Mouse (Mus musculus): ENCODE measurements around the gene Pde4d. TPM values are rescaled to one million over a fixed set of nuclear protein-coding genes. Genes with fewer than 3 reads are reported as not detected.

The Pde4d gene
- 12.2 and 13.5 TPM in 2 replicates for polyA plus RNA-seq (2016; fragmentation: Nextera tagmentation; extraction: Ambion mirVana)

GRCm38 (mm10) chr13:108449116-108450097 is at the start of gene Pde4d:
Pde4d (plus strand) TSS chr13:108449948.
- H3K4me3 ChIP-seq: no peak within 1 kb of the TSS
- DNase-seq (ENCODE audit: low spot score): no peak
- WGBS: 53% methylated on average over 10 of the region's 10 CpGs
- no peaks in the 10 kb centered on the region for H3K4me1 ChIP-seq (replicated peaks)
- no peaks in the 10 kb centered on the region for H3K9me3 ChIP-seq
- no peaks in the 10 kb centered on the region for H3K27me3 ChIP-seq (ENCODE audit: insufficient read depth, poor library complexity, severe bottlenecking)
- H3K36me3 ChIP-seq: no peaks in the 10 kb centered on the region
- no peak within 1 kb of the TSS for H3K27ac ChIP-seq

GRCm38 (mm10) chr13:108403197-108403596 is 46.6 kb upstream of the Pde4d start:
- no peaks in the 10 kb centered on the region for H3K27me3 ChIP-seq (ENCODE audit: insufficient read depth, poor library complexity, severe bottlenecking)
- no peaks in the 10 kb centered on the region for H3K4me1 ChIP-seq (replicated peaks)
- 86% methylated on average over 5 of the region's 5 CpGs for WGBS
- peaks cover 24% of the 10 kb centered on the region for H3K36me3 ChIP-seq
- peaks cover 4% of the 10 kb centered on the region for H3K9me3 ChIP-seq
- no peak for DNase-seq (ENCODE audit: low spot score)
- H3K27ac ChIP-seq: no peak overlapping the region
- no peak overlapping the region for H3K4me3 ChIP-seq

- H3K4me3 ChIP-seq: no peak overlapping the region
- H3K9me3 ChIP-seq: peaks cover 4% of the 10 kb centered on the region
- H3K27ac ChIP-seq: no peak overlapping the region
- peaks cover 24% of the 10 kb centered on the region for H3K36me3 ChIP-seq
- DNase-seq (ENCODE audit: low spot score): no peak
- H3K27me3 ChIP-seq (ENCODE audit: insufficient read depth, poor library complexity, severe bottlenecking): no peaks in the 10 kb centered on the region
- WGBS: 94% methylated on average over 4 of the region's 4 CpGs
- H3K4me1 ChIP-seq (replicated peaks): no peaks in the 10 kb centered on the region
These were observed 45.4 kb upstream of the Pde4d start for GRCm38 (mm10) chr13:108404372-108404771.

- no peaks in the 10 kb centered on the region for H3K9me3 ChIP-seq
- no peak overlapping the region for H3K27ac ChIP-seq
- 79% methylated on average over 2 of the region's 2 CpGs for WGBS
- no peak for DNase-seq (ENCODE audit: low spot score)
- H3K36me3 ChIP-seq: no peaks in the 10 kb centered on the region
- H3K27me3 ChIP-seq (ENCODE audit: insufficient read depth, poor library complexity, severe bottlenecking): no peaks in the 10 kb centered on the region
- no peak overlapping the region for H3K4me3 ChIP-seq
- no peaks in the 10 kb centered on the region for H3K4me1 ChIP-seq (replicated peaks)
These were observed 34.3 kb upstream of the Pde4d start for GRCm38 (mm10) chr13:108415464-108415863.

GRCm38 (mm10) chr13:108418741-108419507 is 30.8 kb upstream of the Pde4d start:
- H3K27ac ChIP-seq: no peak overlapping the region
- H3K9me3 ChIP-seq: no peaks in the 10 kb centered on the region
- 89% methylated on average over 1 of the region's 1 CpGs for WGBS
- no peaks in the 10 kb centered on the region for H3K27me3 ChIP-seq (ENCODE audit: insufficient read depth, poor library complexity, severe bottlenecking)
- no peaks in the 10 kb centered on the region for H3K36me3 ChIP-seq
- no peak for DNase-seq (ENCODE audit: low spot score)
- no peaks in the 10 kb centered on the region for H3K4me1 ChIP-seq (replicated peaks)
- H3K4me3 ChIP-seq: no peak overlapping the region

- Histone ChIP-seq H3K36me3 (no peaks in the 10 kb centered on the region), H3K27me3 (ENCODE audit: insufficient read depth, poor library complexity, severe bottlenecking) (no peaks in the 10 kb centered on the region), H3K9me3 (no peaks in the 10 kb centered on the region), H3K27ac (no peak overlapping the region), H3K4me1 (replicated peaks) (peaks cover 9% of the 10 kb centered on the region; the same call in 1 of the 2 replicates), H3K4me3 (no peak overlapping the region)
- 62% methylated on average over 5 of the region's 5 CpGs for WGBS
- DNase-seq (ENCODE audit: low spot score): no peak
These were observed 23.4 kb upstream of the Pde4d start for GRCm38 (mm10) chr13:108426322-108426721.

- no peaks in the 10 kb centered on the region for H3K27me3 ChIP-seq (ENCODE audit: insufficient read depth, poor library complexity, severe bottlenecking)
- H3K27ac ChIP-seq: no peak overlapping the region
- no peaks in the 10 kb centered on the region for H3K36me3 ChIP-seq
- no peak for DNase-seq (ENCODE audit: low spot score)
- H3K4me1 ChIP-seq (replicated peaks): peaks cover 9% of the 10 kb centered on the region; the same call in 1 of the 2 replicates
- H3K9me3 ChIP-seq: no peaks in the 10 kb centered on the region
- 82% methylated on average over 6 of the region's 6 CpGs for WGBS
- no peak overlapping the region for H3K4me3 ChIP-seq
These were observed 20.9 kb upstream of the Pde4d start for GRCm38 (mm10) chr13:108428809-108429208.

- no peaks in the 10 kb centered on the region for H3K27me3 ChIP-seq (ENCODE audit: insufficient read depth, poor library complexity, severe bottlenecking)
- no peaks in the 10 kb centered on the region for H3K36me3 ChIP-seq
- no peak overlapping the region for H3K27ac ChIP-seq
- H3K9me3 ChIP-seq: no peaks in the 10 kb centered on the region
- no peak for DNase-seq (ENCODE audit: low spot score)
- WGBS: 85% methylated on average over 2 of the region's 2 CpGs
- peaks cover 9% of the 10 kb centered on the region; the same call in 1 of the 2 replicates for H3K4me1 ChIP-seq (replicated peaks)
- no peak overlapping the region for H3K4me3 ChIP-seq
These were observed 20.1 kb upstream of the Pde4d start for GRCm38 (mm10) chr13:108429623-108430022.

GRCm38 (mm10) chr13:108431776-108432175 is 18.0 kb upstream of the Pde4d start:
- Histone ChIP-seq H3K36me3 (no peaks in the 10 kb centered on the region), H3K4me3 (no peak overlapping the region), H3K9me3 (no peaks in the 10 kb centered on the region), H3K4me1 (replicated peaks) (peaks cover 9% of the 10 kb centered on the region; the same call in 1 of the 2 replicates), H3K27me3 (ENCODE audit: insufficient read depth, poor library complexity, severe bottlenecking) (no peaks in the 10 kb centered on the region), H3K27ac (no peak overlapping the region)
- DNase-seq (ENCODE audit: low spot score): no peak
- 95% methylated on average over 3 of the region's 3 CpGs for WGBS

- no peaks in the 10 kb centered on the region for H3K4me1 ChIP-seq (replicated peaks)
- no peak overlapping the region for H3K4me3 ChIP-seq
- no peaks in the 10 kb centered on the region for H3K27me3 ChIP-seq (ENCODE audit: insufficient read depth, poor library complexity, severe bottlenecking)
- H3K27ac ChIP-seq: no peak overlapping the region
- no peak for DNase-seq (ENCODE audit: low spot score)
- H3K9me3 ChIP-seq: no peaks in the 10 kb centered on the region
- H3K36me3 ChIP-seq: no peaks in the 10 kb centered on the region
These were observed 14.1 kb upstream of the Pde4d start for GRCm38 (mm10) chr13:108435687-108436086.

- Histone ChIP-seq H3K9me3 (no peaks in the 10 kb centered on the region), H3K27me3 (ENCODE audit: insufficient read depth, poor library complexity, severe bottlenecking) (no peaks in the 10 kb centered on the region), H3K4me3 (no peak overlapping the region), H3K36me3 (no peaks in the 10 kb centered on the region), H3K27ac (no peak overlapping the region), H3K4me1 (replicated peaks) (no peaks in the 10 kb centered on the region)
- 95% methylated on average over 2 of the region's 2 CpGs for WGBS
- no peak for DNase-seq (ENCODE audit: low spot score)
These were observed 12.3 kb upstream of the Pde4d start for GRCm38 (mm10) chr13:108437424-108437823.

- no peak overlapping the region for H3K27ac ChIP-seq
- 90% methylated on average over 1 of the region's 1 CpGs for WGBS
- H3K36me3 ChIP-seq: no peaks in the 10 kb centered on the region
These were observed 10.7 kb upstream of the Pde4d start for GRCm38 (mm10) chr13:108439012-108439411.

More at GRCm38 (mm10) chr13:108439012-108439411, 10.7 kb upstream of the Pde4d start:
- H3K27me3 ChIP-seq (ENCODE audit: insufficient read depth, poor library complexity, severe bottlenecking): no peaks in the 10 kb centered on the region
- H3K9me3 ChIP-seq: no peaks in the 10 kb centered on the region
- no peak for DNase-seq (ENCODE audit: low spot score)
- no peaks in the 10 kb centered on the region for H3K4me1 ChIP-seq (replicated peaks)
- H3K4me3 ChIP-seq: no peak overlapping the region
